Mouse (Mus musculus) lung, embryonic 16.5 days (tissue): ENCODE measurements around the gene Zfp977. TPM values are rescaled to one million over a fixed set of nuclear protein-coding genes. Genes with fewer than 3 reads are reported as not detected.
"Not testable (repeated sequence)": the region's sequence is repeated elsewhere in the genome, so short reads cannot be mapped to it uniquely, and the experiment has no call there.

Source experiments
- ATAC-seq: fragments of 200-750 bp; cut with Nextera tagmentation; 2 replicates; pipeline ENCODE4 v1.8.0; 2017; ENCODE audit warnings: low read depth, mild to moderate bottlenecking, moderate library complexity
- H3K27ac ChIP-seq: fragments of 300-500 bp; sonication (generic); 2 replicates; pipeline ENCODE4 v1.5.1; 2014; ENCODE audit warnings: mild to moderate bottlenecking, control low read depth, low read length
- H3K27me3 ChIP-seq: fragments of 300-500 bp; sonication (generic); 2 replicates; pipeline ENCODE4 v1.6.1; 2014; ENCODE audit warnings: low read depth, low read length, mixed read lengths; ENCODE audit not compliant: control insufficient read depth, insufficient read depth
- H3K36me3 ChIP-seq: fragments of 300-500 bp; sonication (generic); 2 replicates; pipeline ENCODE4 v1.6.1; 2014; ENCODE audit warnings: low read length; ENCODE audit not compliant: control insufficient read depth, insufficient read depth
- H3K4me1 ChIP-seq: fragments of 300-500 bp; sonication (generic); replicated peaks from 2 replicates; pipeline ENCODE4 v1.6.1; 2014; ENCODE audit warnings: low read length, mixed read lengths; ENCODE audit not compliant: control insufficient read depth, insufficient read depth
- H3K4me2 ChIP-seq: fragments of 300-500 bp; sonication (generic); 2 replicates; pipeline ENCODE4 v1.6.1; 2014; ENCODE audit warnings: low read depth, low read length, control low read depth
- H3K4me3 ChIP-seq: fragments of 300-500 bp; sonication (generic); 2 replicates; pipeline ENCODE4 v1.5.1; 2014; ENCODE audit warnings: mild to moderate bottlenecking, low read length, control low read depth
- H3K9ac ChIP-seq: fragments of 300-500 bp; sonication (generic); 2 replicates; pipeline ENCODE4 v1.6.1; 2014; ENCODE audit warnings: low read length, control low read depth
- H3K9me3 ChIP-seq: fragments of 300-500 bp; sonication (generic); 2 replicates; pipeline ENCODE4 v1.6.1; 2016; ENCODE audit warnings: low read length; ENCODE audit not compliant: control insufficient read depth
- WGBS: fragments of 180-500 bp; shearing (Covaris S2); extraction: QIAGEN DNeasy Blood & Tissue Kit; methylation state at CpG from one replicate; pipeline ENCODE4 v1.1.7; 2014; 5-methylcytosine and 5-hydroxymethylcytosine counted together
- microRNA-seq: library from miRNA; unstranded; fragments of <30 nt; microRNA quantifications from one replicate; pipeline ENCODE4, GENCODE M21; 2016
- polyA plus RNA-seq: library from polyadenylated mRNA; unstranded; fragments of >200 nt; fragmentation: Nextera tagmentation; extraction: Ambion mirVana; gene quantifications from 2 replicates; pipeline ENCODE4 v1.2.1, GENCODE M21; 2015

The Zfp977 gene
- 2.2 and 2.6 TPM in 2 replicates for polyA plus RNA-seq

- H3K27me3 ChIP-seq, H3K4me2 ChIP-seq, H3K9ac ChIP-seq, H3K4me3 ChIP-seq, H3K36me3 ChIP-seq, H3K9me3 ChIP-seq, H3K27ac ChIP-seq, ATAC-seq, H3K4me1 ChIP-seq: not testable (repeated sequence)
- WGBS: 88% methylated on average over 11 of the region's 11 CpGs
Observed at GRCm38 (mm10) chr7:42592413-42592812, at the start of gene Zfp977. Gene Zfp977, minus strand, starts transcription at chr7:42592547.

GRCm38 (mm10) chr7:42631031-42631430, 38.7 kb upstream of the Zfp977 start:
- not testable (repeated sequence) for ATAC-seq, H3K36me3 ChIP-seq, H3K4me3 ChIP-seq, H3K9me3 ChIP-seq, H3K27me3 ChIP-seq, H3K4me2 ChIP-seq, H3K27ac ChIP-seq, H3K9ac ChIP-seq, H3K4me1 ChIP-seq

- H3K4me2 ChIP-seq, H3K27ac ChIP-seq, H3K36me3 ChIP-seq, H3K27me3 ChIP-seq, H3K4me3 ChIP-seq, H3K4me1 ChIP-seq, H3K9ac ChIP-seq, ATAC-seq: not testable (repeated sequence)
- H3K9me3 ChIP-seq: peaks cover 13% of the 10 kb centered on the region
Observed at GRCm38 (mm10) chr7:42595666-42596065, 3.3 kb upstream of the Zfp977 start.

GRCm38 (mm10) chr7:42591311-42591710, 1.0 kb downstream of the Zfp977 start:
- ATAC-seq: not testable (repeated sequence)

GRCm38 (mm10) chr7:42578488-42578887, 13.9 kb downstream of the Zfp977 start, which contains the start of gene Gm21028:
Gene Gm21028, minus strand, starts transcription at chr7:42578588.
- Histone ChIP-seq H3K36me3 (no peaks in the 10 kb centered on the region; the same call in 1 of the 2 replicates), H3K9ac (no peak within 1 kb of the TSS), H3K4me3 (no peak within 1 kb of the TSS), H3K27ac (no peak within 1 kb of the TSS), H3K4me2 (no peak within 1 kb of the TSS), H3K4me1 (no peaks in the 10 kb centered on the region), H3K27me3 (no peaks in the 10 kb centered on the region), H3K9me3 (peaks cover 19% of the 10 kb centered on the region)
- 93% methylated on average over 5 of the region's 5 CpGs for WGBS
- no peak for ATAC-seq

More at GRCm38 (mm10) chr7:42591311-42591710, 1.0 kb downstream of the Zfp977 start:
- not testable (repeated sequence) for H3K9me3 ChIP-seq, H3K4me3 ChIP-seq, H3K27ac ChIP-seq, H3K36me3 ChIP-seq, H3K4me1 ChIP-seq, H3K9ac ChIP-seq, H3K4me2 ChIP-seq, H3K27me3 ChIP-seq

- no peaks in the 10 kb centered on the region for H3K36me3 ChIP-seq
Observed at GRCm38 (mm10) chr7:42551766-42552165, 40.6 kb downstream of the Zfp977 start.

More at GRCm38 (mm10) chr7:42551766-42552165, 40.6 kb downstream of the Zfp977 start:
- H3K4me2 ChIP-seq: no peak overlapping the region
- no peak for ATAC-seq
- H3K27me3 ChIP-seq: no peaks in the 10 kb centered on the region
- H3K4me3 ChIP-seq: no peak overlapping the region
- no peaks in the 10 kb centered on the region; the same call in 1 of the 2 replicates for H3K9me3 ChIP-seq
- H3K4me1 ChIP-seq: no peaks in the 10 kb centered on the region
- H3K9ac ChIP-seq: no peak overlapping the region
- WGBS: 64% methylated on average over 3 of the region's 3 CpGs
- no peak overlapping the region for H3K27ac ChIP-seq

Small RNAs within 50 kb of the gene (microRNA-seq; reads per million reads assigned to microRNA genes)
- gene Gm24938: not detected

Other genes with a start within 250 kb of the Zfp977 start
- gene 4933421I07Rik, start 144.4 kb downstream of the Zfp977 start, polyA plus RNA-seq: not detected in 2 replicates
- gene Zfp141, start 86.8 kb downstream of the Zfp977 start, polyA plus RNA-seq: 7.5 and 9.7 TPM in 2 replicates
- gene Gm21028, start 14.0 kb downstream of the Zfp977 start, polyA plus RNA-seq: not detected in 2 replicates
- gene Zfp976, start 50.0 kb upstream of the Zfp977 start, polyA plus RNA-seq: 4.3 and 4.9 TPM in 2 replicates
- gene Zfp975, start 100.2 kb upstream of the Zfp977 start, polyA plus RNA-seq: 9.8 and 10.2 TPM in 2 replicates
- 0.04 TPM in 1 of 2 replicates, not detected in the other for gene Gm17067, start 134.5 kb upstream of the Zfp977 start, polyA plus RNA-seq
- not detected in 2 replicates for gene Vmn2r62, start 201.0 kb upstream of the Zfp977 start, polyA plus RNA-seq